Mouse (Mus musculus): ENCODE measurements around the gene Ccr1. TPM values are rescaled to one million over a fixed set of nuclear protein-coding genes. Genes with fewer than 3 reads are reported as not detected.

Gene Ccr1
- polyA plus RNA-seq, 1 experiment from 2014 or later, result 1.0 TPM

GRCm38 (mm10) chr9:123942025-123942424, 26.5 kb downstream of the Ccr1 start:
- H3K9me3 ChIP-seq, result no peaks in the 10 kb centered on the region
- no peak overlapping the region for H3K4me3 ChIP-seq (replicated peaks)
- ATAC-seq (ENCODE audit: low FRiP score), result no peak
- H3K36me3 ChIP-seq (replicated peaks), result no peaks in the 10 kb centered on the region
- no peak overlapping the region for H3K4me2 ChIP-seq
- WGBS, result 89% methylated on average over 3 of the region's 3 CpGs
- no peak overlapping the region for H3K9ac ChIP-seq
- no peaks in the 10 kb centered on the region for H3K4me1 ChIP-seq
- H3K27ac ChIP-seq, result no peak overlapping the region
- no peaks in the 10 kb centered on the region for H3K27me3 ChIP-seq

DNA sequence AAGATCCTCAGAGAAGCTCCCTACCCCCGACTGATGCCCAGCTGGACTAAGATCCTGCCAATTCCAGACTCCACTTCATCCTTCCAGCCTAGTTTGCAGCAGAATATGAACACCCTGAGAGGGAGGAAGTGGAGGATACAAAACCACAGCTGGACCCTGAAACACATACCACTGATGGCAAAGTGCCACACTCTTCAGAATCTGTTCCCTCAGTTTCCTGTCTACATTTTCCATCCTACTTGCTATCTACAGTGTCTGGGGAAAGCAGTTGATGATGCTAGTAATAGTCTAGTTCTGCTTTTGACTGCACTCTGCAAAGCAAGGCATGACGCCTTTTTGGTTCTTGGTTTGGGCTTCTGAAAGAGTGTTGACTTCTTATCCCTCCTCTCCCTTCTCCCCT, 27.2 kb downstream of the Ccr1 start:
- Histone ChIP-seq H3K9me3 (no peaks in the 10 kb centered on the region), H3K4me2 (no peak overlapping the region), H3K4me3 (replicated peaks) (no peak overlapping the region), H3K4me1 (no peaks in the 10 kb centered on the region), H3K27me3 (no peaks in the 10 kb centered on the region), H3K36me3 (replicated peaks) (no peaks in the 10 kb centered on the region), H3K9ac (no peak overlapping the region), H3K27ac (no peak overlapping the region)
- 91% methylated on average over 2 of the region's 2 CpGs for WGBS
- no peak for ATAC-seq (ENCODE audit: low FRiP score)

DNA sequence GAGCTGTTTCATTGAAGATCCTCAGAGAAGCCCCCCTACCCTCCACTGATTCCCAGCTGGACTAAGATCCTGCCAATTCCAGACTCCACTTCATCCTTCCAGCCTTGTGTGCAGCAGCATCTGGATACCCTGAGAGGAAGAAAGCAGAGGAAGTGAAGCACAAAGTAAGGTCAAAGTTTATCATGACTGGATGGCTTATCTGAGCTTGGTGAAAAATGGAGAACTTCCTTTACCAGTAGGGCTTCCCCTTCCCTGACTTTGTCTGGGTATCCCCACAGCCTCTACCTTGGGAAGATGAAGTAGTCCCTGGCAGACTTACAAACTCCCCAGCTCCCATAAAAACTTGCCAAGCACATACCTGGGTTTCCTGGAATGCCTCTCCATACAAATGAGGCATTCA, 27.9 kb downstream of the Ccr1 start:
- no peaks in the 10 kb centered on the region for H3K27me3 ChIP-seq

GRCm38 (mm10) chr9:123940168-123940567, 28.3 kb downstream of the Ccr1 start:
- no peak overlapping the region for H3K27ac ChIP-seq
- ATAC-seq (ENCODE audit: low FRiP score), result no peak
- H3K4me2 ChIP-seq, result no peak overlapping the region
- no peak overlapping the region for H3K4me3 ChIP-seq (replicated peaks)
- 86% methylated on average over 1 of the region's 1 CpGs for WGBS
- no peaks in the 10 kb centered on the region for H3K4me1 ChIP-seq
- no peaks in the 10 kb centered on the region for H3K27me3 ChIP-seq
- H3K36me3 ChIP-seq (replicated peaks), result no peaks in the 10 kb centered on the region
- H3K9me3 ChIP-seq, result no peaks in the 10 kb centered on the region
- H3K9ac ChIP-seq, result no peak overlapping the region

More for the DNA sequence above, 27.9 kb downstream of the Ccr1 start:
- no peaks in the 10 kb centered on the region for H3K9me3 ChIP-seq
- no peak for ATAC-seq (ENCODE audit: low FRiP score)
- H3K36me3 ChIP-seq (replicated peaks), result no peaks in the 10 kb centered on the region
- no peak overlapping the region for H3K4me2 ChIP-seq
- H3K27ac ChIP-seq, result no peak overlapping the region
- no peaks in the 10 kb centered on the region for H3K4me1 ChIP-seq
- no peak overlapping the region for H3K4me3 ChIP-seq (replicated peaks)
- no peak overlapping the region for H3K9ac ChIP-seq

DNA sequence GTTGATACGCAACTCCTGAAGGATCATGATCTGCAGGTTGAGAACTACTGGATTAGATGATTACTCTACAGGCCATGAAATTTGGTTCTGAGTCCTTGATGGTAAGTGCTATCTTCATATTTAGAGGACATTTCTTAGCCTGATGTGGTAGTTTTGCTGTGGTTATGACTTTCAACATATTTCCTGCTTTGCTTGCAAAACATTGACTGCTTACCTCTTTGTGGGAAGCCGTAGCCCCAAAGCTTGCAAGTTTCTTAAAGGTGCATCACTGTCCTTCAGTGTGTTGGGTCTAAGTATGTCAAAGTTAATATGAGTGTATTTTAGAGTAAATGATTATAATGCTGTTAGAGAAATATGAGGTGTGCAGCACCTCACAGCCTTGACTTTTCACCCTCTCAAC, 30.5 kb downstream of the Ccr1 start:
- 94% methylated on average over 2 of the region's 2 CpGs for WGBS
- H3K27me3 ChIP-seq, result no peaks in the 10 kb centered on the region
- ATAC-seq (ENCODE audit: low FRiP score), result no peak
- H3K4me2 ChIP-seq, result no peak overlapping the region
- H3K4me1 ChIP-seq, result no peaks in the 10 kb centered on the region
- H3K9ac ChIP-seq, result no peak overlapping the region
- H3K9me3 ChIP-seq, result no peaks in the 10 kb centered on the region
- H3K36me3 ChIP-seq (replicated peaks), result no peaks in the 10 kb centered on the region
- H3K27ac ChIP-seq, result no peak overlapping the region
- no peak overlapping the region for H3K4me3 ChIP-seq (replicated peaks)

DNA sequence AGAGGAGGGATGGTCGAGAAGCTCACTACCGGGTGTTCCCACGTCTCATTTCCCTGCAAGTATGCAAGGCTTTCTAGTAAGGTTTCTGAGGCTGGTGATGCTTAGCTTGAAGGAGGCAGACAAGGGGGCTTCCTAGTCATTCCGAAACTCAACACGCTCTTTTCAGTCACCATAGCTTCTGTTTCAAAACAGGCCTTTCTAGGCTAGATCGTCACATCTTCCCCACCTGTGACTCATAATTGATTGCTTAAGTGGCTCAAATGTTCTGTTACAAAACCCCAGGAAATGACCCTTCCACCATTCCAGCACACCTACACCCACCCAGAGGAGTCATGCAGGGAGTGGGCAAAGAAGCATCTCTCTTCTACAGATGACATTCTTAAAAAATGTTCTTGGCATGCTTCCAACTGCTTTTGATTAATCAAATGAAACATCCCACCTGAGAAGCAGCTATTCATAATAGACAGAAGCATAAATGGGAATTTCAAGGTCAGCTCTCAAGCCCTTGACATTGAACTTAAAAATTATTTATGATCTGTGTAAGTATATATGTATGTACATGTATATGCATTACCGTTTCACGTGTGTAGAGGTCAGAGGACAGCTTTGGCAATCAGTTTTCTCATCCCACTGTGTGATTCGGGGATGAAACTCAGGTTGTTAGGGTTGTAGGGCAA, 31.8 kb downstream of the Ccr1 start:
- ATAC-seq (ENCODE audit: low FRiP score), result no peak
- H3K27ac ChIP-seq, result no peak overlapping the region
- 93% methylated on average over 9 of the region's 9 CpGs for WGBS

GRCm38 (mm10) chr9:123935776-123936175, 32.7 kb downstream of the Ccr1 start:
- H3K9me3 ChIP-seq, result no peaks in the 10 kb centered on the region
- H3K36me3 ChIP-seq (replicated peaks), result no peaks in the 10 kb centered on the region
- H3K27ac ChIP-seq, result no peak overlapping the region
- no peaks in the 10 kb centered on the region for H3K4me1 ChIP-seq
- no peak overlapping the region for H3K9ac ChIP-seq
- no peaks in the 10 kb centered on the region for H3K27me3 ChIP-seq
- 93% methylated on average over 5 of the region's 5 CpGs for WGBS
- no peak overlapping the region for H3K4me2 ChIP-seq
- ATAC-seq (ENCODE audit: low FRiP score), result no peak
- no peak overlapping the region for H3K4me3 ChIP-seq (replicated peaks)

More for the DNA sequence above, 31.8 kb downstream of the Ccr1 start:
- Histone ChIP-seq H3K27me3 (no peaks in the 10 kb centered on the region), H3K9ac (no peak overlapping the region), H3K9me3 (no peaks in the 10 kb centered on the region), H3K4me1 (no peaks in the 10 kb centered on the region), H3K4me3 (replicated peaks) (no peak overlapping the region), H3K4me2 (no peak overlapping the region), H3K36me3 (replicated peaks) (no peaks in the 10 kb centered on the region)

DNA sequence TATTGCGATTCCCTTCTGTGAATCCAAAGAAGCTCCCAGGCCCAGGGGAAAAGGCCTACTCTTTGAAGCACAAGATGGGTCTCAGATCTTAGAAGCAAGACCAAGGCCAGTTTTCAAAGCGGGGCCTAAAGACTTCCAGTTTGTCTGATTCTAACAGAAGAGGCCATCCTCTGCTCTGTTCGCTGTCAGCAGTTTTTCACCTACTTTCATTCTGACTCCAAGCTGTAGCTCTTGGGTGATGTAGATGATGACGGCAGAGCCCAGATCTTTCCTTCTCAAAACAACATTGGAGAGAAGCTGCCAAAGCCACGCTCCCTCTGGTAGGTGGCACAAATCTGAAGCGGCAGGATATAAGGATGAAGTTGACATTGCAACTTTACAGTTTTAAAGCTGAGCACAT, 33.1 kb downstream of the Ccr1 start:
- Histone ChIP-seq H3K27me3 (no peaks in the 10 kb centered on the region), H3K9ac (no peak overlapping the region), H3K4me1 (no peaks in the 10 kb centered on the region), H3K4me3 (replicated peaks) (no peak overlapping the region), H3K27ac (no peak overlapping the region), H3K36me3 (replicated peaks) (no peaks in the 10 kb centered on the region), H3K4me2 (no peak overlapping the region), H3K9me3 (no peaks in the 10 kb centered on the region)
- 92% methylated on average over 6 of the region's 6 CpGs for WGBS
- ATAC-seq (ENCODE audit: low FRiP score), result no peak

GRCm38 (mm10) chr9:123933716-123934445, 34.6 kb downstream of the Ccr1 start:
- 93% methylated on average over 5 of the region's 5 CpGs for WGBS

GRCm38 (mm10) chr9:123932911-123933675, 35.4 kb downstream of the Ccr1 start:
- Histone ChIP-seq H3K27me3 (no peaks in the 10 kb centered on the region), H3K4me1 (no peaks in the 10 kb centered on the region), H3K27ac (no peak overlapping the region), H3K36me3 (replicated peaks) (no peaks in the 10 kb centered on the region), H3K9me3 (no peaks in the 10 kb centered on the region), H3K9ac (no peak overlapping the region), H3K4me3 (replicated peaks) (no peak overlapping the region), H3K4me2 (no peak overlapping the region)
- WGBS, result 94% methylated on average over 19 of the region's 19 CpGs
- no peak for ATAC-seq (ENCODE audit: low FRiP score)

More at GRCm38 (mm10) chr9:123933716-123934445, 34.6 kb downstream of the Ccr1 start:
- no peak overlapping the region for H3K4me3 ChIP-seq (replicated peaks)
- no peaks in the 10 kb centered on the region for H3K4me1 ChIP-seq
- no peak overlapping the region for H3K27ac ChIP-seq
- H3K9me3 ChIP-seq, result no peaks in the 10 kb centered on the region
- no peaks in the 10 kb centered on the region for H3K36me3 ChIP-seq (replicated peaks)
- H3K27me3 ChIP-seq, result no peaks in the 10 kb centered on the region
- ATAC-seq (ENCODE audit: low FRiP score), result no peak
- no peak overlapping the region for H3K4me2 ChIP-seq
- H3K9ac ChIP-seq, result no peak overlapping the region

DNA sequence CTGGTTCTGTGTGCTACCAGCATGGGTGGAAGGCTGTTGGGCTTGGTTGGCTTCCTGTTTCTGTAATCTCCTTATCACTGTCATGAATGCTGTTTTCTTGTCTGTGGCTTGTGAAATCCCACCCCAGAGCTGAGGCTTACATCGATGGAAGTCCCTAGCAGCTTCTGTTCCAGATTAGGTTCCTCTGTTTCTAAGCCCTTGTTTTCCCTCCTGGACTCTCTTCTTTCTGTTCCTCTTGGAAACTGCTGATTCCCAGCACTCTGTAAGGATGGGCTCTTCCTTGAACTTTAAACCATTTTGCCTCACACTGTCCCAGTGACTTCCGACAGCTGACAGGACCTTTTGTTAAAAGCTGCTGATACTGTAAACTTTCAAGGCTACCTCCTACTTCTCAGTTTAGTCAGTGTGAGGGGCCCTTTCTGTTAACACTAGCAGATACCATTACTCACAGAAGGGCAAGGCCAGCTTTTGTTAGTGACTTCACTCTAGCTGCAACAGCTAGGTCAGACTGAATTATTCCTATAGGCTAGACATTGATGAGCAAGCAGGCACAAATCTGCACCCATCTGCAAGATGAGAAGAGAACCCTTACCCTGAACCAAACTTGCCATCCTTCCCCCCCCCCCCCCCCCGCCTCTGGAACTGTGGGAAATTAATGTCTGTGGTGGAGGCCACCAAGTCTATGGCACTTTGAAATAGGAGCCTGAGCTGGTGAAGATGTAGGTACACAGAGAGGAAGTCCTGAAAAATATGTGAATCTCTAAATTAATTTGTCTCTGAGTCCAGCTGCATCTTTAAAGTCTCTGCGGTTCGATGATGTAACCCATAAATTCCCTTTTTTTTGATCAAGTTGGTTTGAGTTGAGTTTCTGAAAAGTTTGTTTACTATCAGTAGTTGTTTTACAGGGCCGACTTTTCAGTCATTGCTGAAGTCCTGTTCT, 36.5 kb downstream of the Ccr1 start:
- ATAC-seq (ENCODE audit: low FRiP score), result no peak
- 84% methylated on average over 5 of the region's 6 CpGs for WGBS

GRCm38 (mm10) chr9:123930926-123931325, 37.6 kb downstream of the Ccr1 start:
- WGBS, result 93% methylated on average over 3 of the region's 3 CpGs

More for the DNA sequence above, 36.5 kb downstream of the Ccr1 start:
- Histone ChIP-seq H3K9ac (no peak overlapping the region), H3K9me3 (no peaks in the 10 kb centered on the region), H3K27me3 (no peaks in the 10 kb centered on the region), H3K4me1 (no peaks in the 10 kb centered on the region), H3K4me3 (replicated peaks) (no peak overlapping the region), H3K27ac (no peak overlapping the region), H3K36me3 (replicated peaks) (no peaks in the 10 kb centered on the region), H3K4me2 (no peak overlapping the region)

More at GRCm38 (mm10) chr9:123930926-123931325, 37.6 kb downstream of the Ccr1 start:
- H3K4me2 ChIP-seq, result no peak overlapping the region
- H3K9ac ChIP-seq, result no peak overlapping the region
- H3K27me3 ChIP-seq, result no peaks in the 10 kb centered on the region
- H3K27ac ChIP-seq, result no peak overlapping the region
- H3K4me1 ChIP-seq, result peaks cover 2% of the 10 kb centered on the region; the same call in 1 of the 2 replicates
- H3K4me3 ChIP-seq (replicated peaks), result no peak overlapping the region
- ATAC-seq (ENCODE audit: low FRiP score), result no peak
- H3K9me3 ChIP-seq, result no peaks in the 10 kb centered on the region
- no peaks in the 10 kb centered on the region for H3K36me3 ChIP-seq (replicated peaks)

All from forebrain, embryonic 12.5 days (tissue).